Mouse (Mus musculus) lung, postnatal 0 days (tissue): ENCODE data around the gene Cntnap2. TPM values are rescaled to one million over a fixed set of nuclear protein-coding genes. Genes with fewer than 3 reads are reported as not detected.

ENCODE experiments used
- ATAC-seq: fragments of 200-750 bp; cut with Nextera tagmentation; 2 replicates; pipeline ENCODE4 v1.8.0; 2017; ENCODE audit warnings: moderate library complexity
- DNase-seq: peaks from one replicate; pipeline ENCODE4 v3.0.0-alpha.2; 2016; ENCODE audit warnings: low spot score
- H3K27ac ChIP-seq: fragments of 300-500 bp; sonication (generic); 2 replicates; pipeline ENCODE4 v1.5.1; 2014; ENCODE audit warnings: antibody characterized with exemption, mild to moderate bottlenecking, low read length, mixed read lengths
- H3K27me3 ChIP-seq: fragments of 300-500 bp; sonication (generic); replicated peaks from 2 replicates; pipeline ENCODE4 v1.6.1; 2014; ENCODE audit warnings: low read length, mixed read lengths; ENCODE audit not compliant: insufficient read depth
- H3K36me3 ChIP-seq: fragments of 300-500 bp; sonication (generic); 2 replicates; pipeline ENCODE4 v1.6.1; 2014; ENCODE audit warnings: low read length, mixed read lengths; ENCODE audit not compliant: insufficient read depth
- H3K4me1 ChIP-seq: fragments of 300-500 bp; sonication (generic); 2 replicates; pipeline ENCODE4 v1.6.1; 2014; ENCODE audit warnings: antibody characterized with exemption, low read depth, low read length, mixed read lengths; ENCODE audit not compliant: insufficient read depth
- H3K4me2 ChIP-seq: fragments of 300-500 bp; sonication (generic); replicated peaks from 2 replicates; pipeline ENCODE4 v1.6.1; 2014; ENCODE audit warnings: low read depth, mild to moderate bottlenecking, low read length, moderate library complexity, mixed read lengths
- H3K4me3 ChIP-seq: fragments of 300-500 bp; sonication (generic); 2 replicates; pipeline ENCODE4 v1.5.1; 2014; ENCODE audit warnings: low read depth, low read length
- H3K9ac ChIP-seq: fragments of 300-500 bp; sonication (generic); replicated peaks from 2 replicates; pipeline ENCODE4 v1.6.1; 2014; ENCODE audit warnings: low read depth, mild to moderate bottlenecking
- H3K9me3 ChIP-seq: fragments of 300-500 bp; sonication (generic); 2 replicates; pipeline ENCODE4 v1.6.1; 2016; ENCODE audit warnings: low read length, mixed read lengths
- CTCF ChIP-seq: IDR thresholded peaks from 2 replicates; pipeline ENCODE4 v1.5.1; 2016; ENCODE audit warnings: antibody characterized with exemption, mild to moderate bottlenecking
- EP300 ChIP-seq: IDR thresholded peaks from 2 replicates; pipeline ENCODE4 v1.6.1; 2016; ENCODE audit warnings: antibody characterized with exemption, mild to moderate bottlenecking, control low read depth
- WGBS: fragments of 180-500 bp; shearing (Covaris S2); extraction: QIAGEN DNeasy Blood & Tissue Kit; methylation state at CpG from one replicate; pipeline ENCODE4 v1.1.7; 2014; 5-methylcytosine and 5-hydroxymethylcytosine counted together
- polyA plus RNA-seq: library from polyadenylated mRNA; unstranded; fragments of >200 nt; fragmentation: Nextera tagmentation; extraction: Ambion mirVana; gene quantifications from 2 replicates; pipeline ENCODE4 v1.2.1, GENCODE M21; 2015

Cntnap2 gene
- polyA plus RNA-seq, 1 experiment from 2014 or later = 0.10 TPM

- no peak for ATAC-seq
- no peak for DNase-seq
- no peaks in the 10 kb centered on the region for H3K36me3 ChIP-seq
- no peak overlapping the region for H3K4me3 ChIP-seq
- no peaks in the 10 kb centered on the region for H3K27me3 ChIP-seq
- H3K9ac ChIP-seq = no peak overlapping the region
- no peak for TF ChIP-seq CTCF
- TF ChIP-seq EP300 = no peak
- H3K9me3 ChIP-seq = no peaks in the 10 kb centered on the region
- H3K27ac ChIP-seq = no peak overlapping the region
- H3K4me2 ChIP-seq = no peak overlapping the region
- H3K4me1 ChIP-seq = no peaks in the 10 kb centered on the region
Observed at GRCm38 (mm10) chr6:46774529-46774928, 1715.4 kb downstream of the Cntnap2 start.

DNA sequence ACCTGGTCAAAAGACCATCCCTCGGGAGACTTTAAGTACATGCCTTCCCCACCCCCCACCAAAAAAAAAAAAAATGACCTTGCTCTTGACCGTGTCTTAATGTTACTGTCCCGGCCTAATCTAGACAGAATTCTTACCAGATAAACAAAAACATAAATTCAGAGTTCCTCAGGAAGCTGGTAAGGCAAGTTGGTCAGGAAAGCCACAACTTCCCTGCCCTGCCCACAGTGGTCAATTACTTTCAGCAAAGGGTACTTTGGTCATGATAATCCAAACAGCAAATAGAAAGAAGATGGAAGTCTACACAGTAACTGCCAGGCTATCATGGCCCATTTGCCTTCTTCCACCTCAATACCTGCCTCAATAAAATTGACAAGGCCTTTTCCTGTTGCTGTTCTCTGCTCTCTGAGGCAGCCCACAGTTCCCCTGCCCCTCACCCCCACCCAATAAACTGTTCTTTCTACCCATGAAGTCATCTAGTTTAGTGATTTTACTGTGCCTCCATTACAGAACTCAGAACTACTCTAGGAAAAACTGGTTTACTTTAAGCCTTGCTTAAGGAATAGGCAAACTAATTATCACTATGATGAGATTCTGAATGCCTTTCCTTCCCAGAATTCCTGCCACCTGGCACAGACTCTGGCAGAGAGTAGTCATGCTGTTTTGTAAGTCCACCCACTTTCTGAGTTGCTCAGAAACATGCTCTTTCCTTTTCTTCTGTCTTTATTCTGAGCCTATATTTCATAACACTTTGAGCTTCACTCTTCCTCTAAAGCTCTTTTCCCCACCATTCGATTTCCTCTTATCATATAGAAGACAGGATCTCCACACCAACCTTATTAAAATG, 1743.3 kb downstream of the Cntnap2 start:
- Histone ChIP-seq H3K4me3 (no peak overlapping the region), H3K27ac (no peak overlapping the region), H3K4me1 (no peaks in the 10 kb centered on the region), H3K27me3 (no peaks in the 10 kb centered on the region), H3K36me3 (no peaks in the 10 kb centered on the region), H3K9me3 (no peaks in the 10 kb centered on the region), H3K4me2 (no peak overlapping the region), H3K9ac (no peak overlapping the region)
- DNase-seq (no peak), ATAC-seq (no peak)
- TF ChIP-seq CTCF (no peak), EP300 (no peak)
- WGBS = 54% methylated on average over 4 of the region's 4 CpGs

GRCm38 (mm10) chr6:46856635-46857034, 1797.5 kb downstream of the Cntnap2 start:
- WGBS = 68% methylated on average over 3 of the region's 3 CpGs
- ATAC-seq = no peak
- Histone ChIP-seq H3K9me3 (no peaks in the 10 kb centered on the region), H3K4me2 (no peak overlapping the region), H3K27ac (no peak overlapping the region), H3K9ac (no peak overlapping the region), H3K4me3 (no peak overlapping the region), H3K36me3 (no peaks in the 10 kb centered on the region), H3K4me1 (no peaks in the 10 kb centered on the region), H3K27me3 (no peaks in the 10 kb centered on the region)
- TF ChIP-seq CTCF = no peak
- no peak for TF ChIP-seq EP300
- no peak for DNase-seq

- no peak for ATAC-seq
- Histone ChIP-seq H3K27ac (no peak overlapping the region), H3K9ac (no peak overlapping the region), H3K4me3 (no peak overlapping the region), H3K9me3 (no peaks in the 10 kb centered on the region), H3K4me2 (no peak overlapping the region), H3K4me1 (no peaks in the 10 kb centered on the region), H3K27me3 (no peaks in the 10 kb centered on the region), H3K36me3 (no peaks in the 10 kb centered on the region)
- no peak for TF ChIP-seq EP300
- peak; percentile 27 for DNase-seq
- WGBS = 14% methylated on average over 5 of the region's 5 CpGs
Observed at GRCm38 (mm10) chr6:46861076-46861475, 1801.9 kb downstream of the Cntnap2 start.

DNA sequence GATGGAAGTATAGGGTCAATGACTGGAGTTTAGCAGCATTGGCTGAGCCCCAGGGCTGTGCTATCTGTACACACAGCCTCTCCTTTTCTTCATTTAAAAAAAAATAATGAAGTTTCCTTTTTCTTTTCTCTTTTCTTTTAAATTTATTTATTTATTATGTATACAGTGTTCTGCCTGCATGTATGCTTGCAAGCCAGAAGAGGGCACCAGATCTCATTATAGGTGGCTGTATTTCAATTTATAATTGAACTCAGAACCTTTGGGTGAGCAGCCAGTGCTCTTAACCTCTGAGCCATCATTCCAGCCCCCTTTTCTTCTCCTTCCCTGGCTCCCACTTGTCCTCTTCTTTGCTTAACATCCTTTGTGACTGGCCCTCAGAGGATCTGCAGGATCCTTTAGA, 1807.2 kb downstream of the Cntnap2 start:
- Histone ChIP-seq H3K4me1 (no peaks in the 10 kb centered on the region), H3K4me2 (no peak overlapping the region), H3K27me3 (no peaks in the 10 kb centered on the region), H3K9me3 (no peaks in the 10 kb centered on the region), H3K36me3 (no peaks in the 10 kb centered on the region), H3K9ac (no peak overlapping the region), H3K27ac (no peak overlapping the region), H3K4me3 (no peak overlapping the region)
- DNase-seq (no peak), ATAC-seq (no peak)
- TF ChIP-seq EP300 = no peak
- TF ChIP-seq CTCF = no peak

- no peak for ATAC-seq
- H3K4me1 ChIP-seq = no peaks in the 10 kb centered on the region
- no peak for TF ChIP-seq EP300
- no peak for TF ChIP-seq CTCF
Observed at GRCm38 (mm10) chr6:46886230-46886629, 1827.1 kb downstream of the Cntnap2 start.

DNA sequence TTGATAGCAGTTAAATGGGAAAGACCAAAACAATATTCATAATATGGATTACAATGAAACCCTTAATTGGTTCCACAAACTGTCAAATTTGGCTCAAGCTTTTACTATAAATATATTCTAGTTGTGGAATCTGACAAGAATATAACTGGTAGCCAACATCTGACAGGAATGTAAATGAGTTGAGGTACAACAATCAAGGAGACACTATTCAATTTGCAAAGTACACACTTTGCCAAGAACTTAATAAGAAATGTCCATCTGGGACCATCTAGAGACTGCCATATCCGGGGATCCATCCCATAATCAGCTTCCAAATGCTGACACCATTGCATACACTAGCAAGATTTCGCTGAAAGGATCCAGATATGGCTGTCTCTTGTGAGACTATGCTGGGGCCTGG, 1850.0 kb downstream of the Cntnap2 start:
- WGBS = 68% methylated on average over 2 of the region's 2 CpGs
- Histone ChIP-seq H3K27me3 (no peaks in the 10 kb centered on the region), H3K36me3 (no peaks in the 10 kb centered on the region), H3K9me3 (no peaks in the 10 kb centered on the region), H3K9ac (no peak overlapping the region), H3K4me1 (no peaks in the 10 kb centered on the region), H3K4me3 (no peak overlapping the region), H3K4me2 (no peak overlapping the region), H3K27ac (no peak overlapping the region)
- no peak for DNase-seq
- TF ChIP-seq EP300 = no peak
- TF ChIP-seq CTCF = no peak
- ATAC-seq = no peak

More at GRCm38 (mm10) chr6:46886230-46886629, 1827.1 kb downstream of the Cntnap2 start:
- H3K9ac ChIP-seq = no peak overlapping the region
- DNase-seq = no peak
- no peaks in the 10 kb centered on the region for H3K27me3 ChIP-seq
- H3K9me3 ChIP-seq = no peaks in the 10 kb centered on the region
- WGBS = 37% methylated on average over 2 of the region's 2 CpGs
- H3K4me3 ChIP-seq = no peak overlapping the region
- no peak overlapping the region for H3K27ac ChIP-seq
- H3K36me3 ChIP-seq = no peaks in the 10 kb centered on the region
- H3K4me2 ChIP-seq = no peak overlapping the region
